Mouse (Mus musculus): ENCODE measurements around the gene Myo18a. TPM values are rescaled to one million over a fixed set of nuclear protein-coding genes. Genes with fewer than 3 reads are reported as not detected.

Myo18a gene
- polyA plus RNA-seq, 1 experiment from 2014 or later = 27.7 TPM

DNA sequence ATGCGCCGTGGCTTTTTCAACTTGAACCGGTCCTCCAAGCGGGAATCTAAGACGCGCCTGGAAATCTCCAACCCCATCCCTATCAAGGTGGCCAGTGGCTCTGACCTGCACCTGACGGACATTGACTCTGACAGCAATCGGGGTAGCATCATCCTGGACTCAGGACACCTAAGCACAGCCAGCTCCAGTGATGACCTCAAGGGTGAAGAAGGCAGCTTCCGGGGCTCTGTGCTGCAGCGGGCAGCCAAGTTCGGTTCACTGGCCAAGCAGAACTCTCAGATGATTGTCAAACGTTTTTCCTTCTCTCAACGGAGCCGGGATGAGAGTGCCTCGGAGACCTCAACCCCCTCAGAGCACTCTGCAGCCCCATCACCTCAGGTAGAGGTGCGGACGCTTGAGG is 14.4 kb downstream of the Myo18a start:
- 92% methylated on average over 17 of the region's 17 CpGs for WGBS
- 0 out of 2 replicates have a peak, but pooled peaks cover 3% of the 10 kb centered on the region for H3K36me3 ChIP-seq
- H3K9me3 ChIP-seq = no peaks in the 10 kb centered on the region
- no peak overlapping the region for H3K27ac ChIP-seq
- H3K27me3 ChIP-seq (replicated peaks) = no peaks in the 10 kb centered on the region
- H3K4me1 ChIP-seq (replicated peaks) = no peaks in the 10 kb centered on the region; the same call in 1 of the 2 replicates
- no peak overlapping the region for H3K4me3 ChIP-seq (replicated peaks)
- ATAC-seq = no peak
- no peak overlapping the region for H3K9ac ChIP-seq
- no peak overlapping the region for H3K4me2 ChIP-seq (replicated peaks)

DNA sequence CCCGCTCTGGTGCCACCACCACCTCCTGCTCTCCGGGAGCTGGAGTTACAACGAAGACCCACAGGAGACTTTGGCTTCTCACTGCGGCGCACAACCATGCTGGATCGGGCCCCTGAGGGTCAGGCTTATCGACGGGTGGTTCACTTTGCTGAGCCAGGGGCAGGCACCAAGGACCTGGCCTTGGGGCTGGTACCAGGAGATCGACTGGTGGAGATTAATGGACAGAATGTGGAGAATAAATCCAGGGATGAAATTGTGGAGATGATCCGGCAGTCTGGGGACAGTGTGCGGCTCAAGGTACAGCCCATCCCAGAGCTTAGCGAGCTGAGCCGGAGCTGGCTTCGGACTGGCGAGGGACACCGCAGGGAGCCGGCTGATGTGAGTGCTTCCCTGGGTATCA is 14.9 kb downstream of the Myo18a start:
- Histone ChIP-seq H3K36me3 (0 out of 2 replicates have a peak, but pooled peaks cover 3% of the 10 kb centered on the region), H3K27ac (no peak overlapping the region), H3K27me3 (replicated peaks) (no peaks in the 10 kb centered on the region), H3K4me2 (replicated peaks) (no peak overlapping the region), H3K9ac (no peak overlapping the region), H3K9me3 (no peaks in the 10 kb centered on the region), H3K4me3 (replicated peaks) (no peak overlapping the region), H3K4me1 (replicated peaks) (peaks cover 2% of the 10 kb centered on the region; the same call in 1 of the 2 replicates)
- ATAC-seq = no peak
- WGBS = 94% methylated on average over 17 of the region's 17 CpGs

DNA sequence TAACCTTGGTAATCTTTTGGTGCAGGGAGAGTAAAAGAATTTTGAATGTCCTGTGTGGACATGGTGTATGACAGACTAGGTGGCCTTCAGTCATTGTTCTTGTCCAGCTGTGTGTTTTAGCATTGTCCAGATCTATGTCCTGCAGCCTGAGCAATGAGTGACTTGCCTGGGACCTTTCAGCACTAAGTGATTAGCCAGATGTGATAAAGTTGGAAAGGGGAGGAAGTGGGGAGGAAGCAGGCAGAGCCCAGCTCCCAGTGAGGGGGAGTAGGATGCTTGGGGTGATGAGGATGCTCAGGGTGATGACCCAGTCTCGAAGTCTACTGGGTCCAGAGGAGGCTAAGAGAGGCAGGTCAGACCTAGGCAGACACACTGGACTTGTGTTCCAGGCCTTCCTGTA is 16.2 kb downstream of the Myo18a start:
- Histone ChIP-seq H3K36me3 (0 out of 2 replicates have a peak, but pooled peaks cover 3% of the 10 kb centered on the region), H3K4me2 (replicated peaks) (no peak overlapping the region), H3K4me3 (replicated peaks) (no peak overlapping the region)

DNA sequence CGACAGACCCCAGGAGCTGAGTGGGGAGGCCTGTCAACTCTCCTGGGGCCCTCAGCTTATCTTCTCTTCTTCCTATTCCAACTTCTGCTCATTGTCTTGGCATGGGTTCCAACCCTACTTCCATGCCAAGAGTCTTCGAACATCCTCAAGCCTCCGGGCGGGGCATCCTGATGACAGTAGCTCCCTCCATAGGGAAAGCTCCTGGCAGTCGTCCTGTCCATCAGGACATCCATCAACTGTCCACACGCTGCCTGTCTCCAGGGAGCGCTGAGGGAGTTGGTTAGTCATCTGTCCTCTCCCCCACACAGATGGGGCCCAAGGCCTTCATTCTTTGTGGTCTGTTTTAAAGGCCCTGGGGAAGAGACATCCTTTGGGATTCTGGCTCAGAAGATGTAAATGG is 18.0 kb downstream of the Myo18a start:
- Histone ChIP-seq H3K27ac (no peak overlapping the region), H3K27me3 (replicated peaks) (no peaks in the 10 kb centered on the region), H3K4me3 (replicated peaks) (no peak overlapping the region), H3K36me3 (0 out of 2 replicates have a peak, but pooled peaks cover 3% of the 10 kb centered on the region), H3K9me3 (no peaks in the 10 kb centered on the region), H3K9ac (no peak overlapping the region), H3K4me2 (replicated peaks) (no peak overlapping the region), H3K4me1 (replicated peaks) (peaks cover 33% of the 10 kb centered on the region)
- 76% methylated on average over 7 of the region's 7 CpGs for WGBS
- ATAC-seq = no peak

More for the DNA sequence above, 16.2 kb downstream of the Myo18a start:
- Histone ChIP-seq H3K27me3 (replicated peaks) (no peaks in the 10 kb centered on the region), H3K9ac (no peak overlapping the region), H3K4me1 (replicated peaks) (peaks cover 15% of the 10 kb centered on the region), H3K27ac (no peak overlapping the region), H3K9me3 (no peaks in the 10 kb centered on the region)
- 67% methylated on average over 1 of the region's 1 CpGs for WGBS
- no peak for ATAC-seq

DNA sequence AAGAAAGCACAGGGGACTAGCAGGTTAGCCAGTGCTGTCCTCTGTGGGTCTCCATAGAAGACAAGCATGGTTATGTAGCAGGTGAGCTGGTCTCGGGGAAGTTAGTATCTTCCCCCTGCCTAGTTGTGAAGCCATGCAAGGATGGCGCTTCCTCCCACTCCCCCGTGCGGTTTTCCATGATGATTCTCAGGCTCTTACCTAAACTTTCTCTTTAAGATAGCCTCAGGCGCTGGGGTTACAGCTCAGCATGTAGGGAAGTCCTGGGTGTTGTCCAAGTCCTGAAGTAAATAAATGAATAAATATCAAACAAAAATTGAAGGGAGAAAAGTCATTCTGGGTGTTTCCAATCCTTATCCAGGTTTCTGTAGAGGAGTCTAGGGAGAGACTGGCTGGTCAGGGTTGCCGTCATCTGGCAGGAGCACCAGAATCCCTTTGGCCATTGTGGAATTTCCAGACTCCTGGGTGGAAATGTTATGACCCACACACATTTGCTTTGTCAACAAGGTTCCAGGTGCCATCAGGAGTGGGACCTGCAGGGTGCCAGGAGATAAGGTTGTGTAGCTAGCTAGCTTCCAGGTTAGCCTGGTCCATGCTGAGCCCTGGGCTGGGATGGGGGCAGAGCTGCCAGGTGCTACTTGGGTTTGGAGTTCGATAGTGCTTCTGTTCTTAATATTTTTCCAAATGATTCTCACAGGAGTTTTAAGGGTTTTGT is 19.2 kb downstream of the Myo18a start:
- whole genome bisulfite sequencing = 83% methylated on average over 7 of the region's 7 CpGs
- Histone ChIP-seq H3K27ac (no peak overlapping the region), H3K4me2 (replicated peaks) (no peak overlapping the region), H3K27me3 (replicated peaks) (no peaks in the 10 kb centered on the region), H3K9me3 (no peaks in the 10 kb centered on the region), H3K36me3 (0 out of 2 replicates have a peak, but pooled peaks cover 3% of the 10 kb centered on the region), H3K4me3 (replicated peaks) (no peak overlapping the region), H3K4me1 (replicated peaks) (peaks cover 40% of the 10 kb centered on the region), H3K9ac (no peak overlapping the region)
- no peak for ATAC-seq

DNA sequence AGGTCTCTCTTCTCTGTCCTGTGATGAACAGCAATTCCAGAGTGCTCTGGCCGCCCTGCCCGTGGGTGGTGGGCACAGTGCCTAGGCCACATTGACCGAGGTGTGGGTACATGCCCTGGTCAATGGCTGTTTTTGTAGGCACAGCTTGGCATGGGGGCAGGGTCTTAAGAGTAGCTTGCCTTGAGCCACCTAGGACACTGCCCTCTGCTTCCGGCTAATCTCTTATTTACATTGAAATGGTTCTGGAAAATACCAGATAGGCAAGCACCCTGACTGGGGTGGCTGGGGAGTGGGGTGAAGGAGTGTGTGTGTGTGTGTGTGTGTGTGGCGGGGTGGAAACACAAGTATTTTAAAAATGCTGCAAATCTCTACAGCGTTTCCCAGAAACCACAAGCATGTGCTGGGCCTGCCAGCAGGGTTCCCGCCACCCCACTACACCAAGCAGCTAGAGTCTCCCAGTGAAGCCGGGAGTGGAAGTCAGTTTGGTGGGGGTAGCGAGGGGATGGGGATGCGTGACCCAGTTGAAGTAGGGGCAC is 20.2 kb downstream of the Myo18a start:
- 63% methylated on average over 10 of the region's 10 CpGs for WGBS
- Histone ChIP-seq H3K27ac (peak overlapping the region; percentile 94), H3K9ac (no peak overlapping the region), H3K36me3 (0 out of 2 replicates have a peak, but pooled peaks cover under 1% of the 10 kb centered on the region), H3K9me3 (no peaks in the 10 kb centered on the region), H3K4me2 (replicated peaks) (peak overlapping the region; percentile 22; the same call in 1 of the 2 replicates), H3K4me3 (replicated peaks) (no peak overlapping the region), H3K4me1 (replicated peaks) (peaks cover 40% of the 10 kb centered on the region), H3K27me3 (replicated peaks) (no peaks in the 10 kb centered on the region)
- ATAC-seq = no peak

DNA sequence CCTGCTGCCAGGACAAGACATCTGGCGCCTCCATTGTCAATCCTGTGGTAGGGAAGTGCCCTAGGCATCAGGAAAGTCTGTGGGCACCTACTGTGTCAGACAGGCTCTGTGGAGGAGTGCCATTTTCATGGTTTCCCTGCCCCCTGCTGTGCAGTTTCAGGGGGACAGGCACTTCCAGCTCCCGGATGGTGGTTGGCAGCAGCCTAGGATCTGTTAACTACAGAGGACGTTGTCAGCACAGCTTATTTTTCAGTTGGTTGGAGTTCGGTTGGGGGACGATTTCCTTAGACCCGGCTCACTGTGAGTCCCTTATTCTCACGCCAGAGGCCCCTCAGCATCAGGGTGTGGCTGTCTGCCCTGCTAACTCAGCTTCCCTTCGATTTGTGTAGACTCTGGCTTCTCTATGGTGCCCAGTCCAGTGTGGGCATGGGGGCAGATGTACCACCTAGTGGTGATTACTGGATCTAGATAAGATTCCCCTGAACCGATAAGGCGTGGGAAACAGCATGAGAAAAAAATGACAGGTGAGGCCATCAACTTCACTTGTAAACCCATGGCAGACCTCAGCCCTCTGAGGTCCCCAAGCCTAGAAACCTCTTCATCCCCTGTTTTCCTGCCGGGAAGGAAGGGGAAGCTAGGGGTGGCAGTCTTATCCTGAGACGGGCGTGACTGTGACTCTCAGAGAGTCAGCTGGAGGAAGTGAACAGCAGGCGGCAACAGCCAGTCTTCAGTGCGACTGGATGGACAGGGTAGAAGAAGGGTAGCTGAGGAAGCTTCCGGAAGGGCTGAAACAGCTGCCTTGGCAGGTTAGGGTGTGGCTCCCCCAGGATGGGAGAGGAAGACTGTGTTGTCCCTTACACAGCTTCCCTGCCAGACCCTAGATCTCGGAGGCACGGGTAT is 21.0 kb downstream of the Myo18a start:
- no peaks in the 10 kb centered on the region for H3K9me3 ChIP-seq
- H3K4me3 ChIP-seq (replicated peaks) = no peak overlapping the region
- H3K4me2 ChIP-seq (replicated peaks) = peak overlapping the region; percentile 22
- WGBS = 48% methylated on average over 18 of the region's 18 CpGs
- ATAC-seq = peak; percentile 26; the same call in 1 of the 2 replicates
- peaks cover 40% of the 10 kb centered on the region for H3K4me1 ChIP-seq (replicated peaks)
- H3K9ac ChIP-seq = no peak overlapping the region
- peak overlapping the region; percentile 94 for H3K27ac ChIP-seq
- no peaks in the 10 kb centered on the region for H3K27me3 ChIP-seq (replicated peaks)
- H3K36me3 ChIP-seq = no peaks in the 10 kb centered on the region

DNA sequence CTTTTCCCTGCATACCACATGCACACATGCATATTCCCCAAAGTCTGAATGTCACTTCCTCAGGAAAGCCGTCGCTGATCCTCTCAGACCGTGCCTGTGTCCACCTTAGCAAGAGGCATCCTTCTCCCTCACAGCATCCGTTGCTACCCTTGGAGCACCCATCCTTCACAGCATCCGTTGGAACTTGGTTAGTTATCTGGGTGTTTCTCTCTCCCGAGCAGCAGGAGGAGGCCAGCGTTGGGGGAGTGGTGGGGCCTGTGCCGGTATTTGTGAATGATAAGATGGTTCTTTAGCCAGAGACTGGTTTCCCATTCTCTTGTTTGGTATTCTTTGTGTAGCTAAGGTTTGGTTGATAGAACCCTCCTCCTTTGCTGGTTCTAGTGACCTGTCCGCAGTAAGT is 21.8 kb downstream of the Myo18a start:
- WGBS = 65% methylated on average over 9 of the region's 9 CpGs
- Histone ChIP-seq H3K4me1 (replicated peaks) (peaks cover 40% of the 10 kb centered on the region), H3K27me3 (replicated peaks) (no peaks in the 10 kb centered on the region), H3K27ac (peak overlapping the region; percentile 94), H3K9ac (no peak overlapping the region), H3K9me3 (no peaks in the 10 kb centered on the region), H3K4me3 (replicated peaks) (peak overlapping the region; percentile 7; the same call in 1 of the 2 replicates), H3K4me2 (replicated peaks) (peak overlapping the region; percentile 45), H3K36me3 (no peaks in the 10 kb centered on the region)
- no peak for ATAC-seq

DNA sequence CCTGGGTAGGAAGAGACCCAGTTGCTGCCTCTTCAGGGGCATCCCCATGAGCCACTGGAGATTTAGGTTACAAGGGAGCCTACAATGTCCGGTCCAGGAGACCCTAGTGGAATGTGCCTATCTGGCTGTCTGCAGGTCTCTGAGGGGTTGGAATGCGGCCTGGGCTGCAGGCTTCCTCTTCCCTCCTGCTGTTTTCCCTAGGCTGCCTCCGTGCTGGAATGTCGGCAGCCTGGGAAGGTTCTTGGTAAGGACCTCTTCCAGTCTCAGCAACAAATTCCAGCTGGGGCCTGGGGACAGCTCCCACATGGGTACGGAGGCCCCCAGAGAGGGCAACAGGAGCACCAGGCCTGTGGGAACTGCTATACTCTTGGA is 22.3 kb downstream of the Myo18a start:
- H3K4me3 ChIP-seq (replicated peaks) = no peak overlapping the region
- H3K36me3 ChIP-seq = no peaks in the 10 kb centered on the region
- H3K27ac ChIP-seq = peak overlapping the region; percentile 94
- peak overlapping the region; percentile 45 for H3K4me2 ChIP-seq (replicated peaks)
- H3K4me1 ChIP-seq (replicated peaks) = peaks cover 43% of the 10 kb centered on the region
- 11% methylated on average over 5 of the region's 5 CpGs for WGBS
- peak overlapping the region; percentile 31 for H3K9ac ChIP-seq
- peak; percentile 9 for ATAC-seq
- H3K27me3 ChIP-seq (replicated peaks) = no peaks in the 10 kb centered on the region
- no peaks in the 10 kb centered on the region for H3K9me3 ChIP-seq

DNA sequence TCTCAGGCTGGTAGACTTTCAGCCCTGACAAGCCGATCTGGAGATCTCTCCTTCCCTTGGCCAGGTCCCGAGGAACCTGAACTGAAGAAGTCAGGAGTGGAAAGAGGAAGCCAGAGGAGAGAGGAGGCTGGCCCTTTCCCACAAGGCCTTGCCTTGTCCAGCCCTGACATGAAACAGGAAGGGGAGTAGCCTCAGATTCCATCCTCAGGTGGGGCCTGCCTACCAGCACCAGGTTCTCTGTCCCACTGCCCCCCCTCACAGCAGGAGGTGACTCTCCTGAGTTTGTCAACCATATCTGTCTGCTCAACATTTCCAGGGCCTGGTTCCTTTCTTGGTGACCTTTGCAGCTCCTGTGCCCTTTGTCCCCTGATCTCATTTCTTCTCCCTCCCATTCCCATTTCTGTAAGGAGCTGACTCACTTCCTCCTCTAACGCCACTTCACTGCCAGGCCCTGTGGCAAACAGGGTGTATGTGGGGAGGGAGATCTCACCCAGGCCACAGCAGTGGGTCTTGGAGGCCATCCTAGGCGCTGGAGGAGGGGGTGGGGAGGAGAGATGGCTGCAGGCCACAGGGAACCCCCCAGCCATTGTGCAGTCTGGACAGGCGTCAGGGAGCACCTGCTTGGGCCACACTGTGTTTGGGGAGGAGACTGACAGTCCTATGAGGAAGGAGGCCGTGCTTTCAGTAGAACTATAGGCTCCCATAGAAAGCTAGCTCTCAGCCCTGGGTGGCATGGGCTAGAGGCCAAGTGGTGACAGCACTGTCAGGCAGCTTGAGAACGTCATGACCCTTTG is 22.9 kb downstream of the Myo18a start:
- H3K4me3 ChIP-seq (replicated peaks) = no peak overlapping the region
- 49% methylated on average over 7 of the region's 7 CpGs for WGBS

DNA sequence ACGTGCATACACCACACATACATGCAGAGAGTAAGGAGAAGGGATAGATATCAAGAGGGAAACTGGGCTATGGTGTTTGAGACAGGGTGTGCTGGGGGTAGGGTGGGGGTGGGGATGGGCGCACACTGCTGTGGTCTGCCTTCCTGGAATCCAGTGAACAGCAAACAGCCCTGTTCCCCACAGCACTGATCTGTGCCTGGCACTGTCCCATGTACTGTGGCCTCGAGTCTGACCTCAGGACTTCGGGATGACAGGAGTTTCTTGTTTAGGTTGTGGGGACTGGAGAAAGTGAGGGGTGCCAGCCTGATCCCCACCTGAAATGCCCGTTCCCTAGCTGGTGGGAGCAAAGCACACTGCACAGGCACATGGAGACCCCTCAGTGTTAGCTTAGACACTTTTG is 24.7 kb downstream of the Myo18a start, which contains the start of gene Gm10277:
Gene Gm10277 (minus strand): TSS at position 41 of the 400 bp plus-strand sequence.
- H3K4me1 ChIP-seq (replicated peaks) = peaks cover 64% of the 10 kb centered on the region
- 85% methylated on average over 5 of the region's 5 CpGs for WGBS
- peak within 1 kb of the TSS; percentile 94 for H3K27ac ChIP-seq

More for the DNA sequence above, 22.9 kb downstream of the Myo18a start:
- H3K9ac ChIP-seq = peak overlapping the region; percentile 31
- H3K9me3 ChIP-seq = no peaks in the 10 kb centered on the region
- peak overlapping the region; percentile 94 for H3K27ac ChIP-seq
- H3K4me1 ChIP-seq (replicated peaks) = peaks cover 49% of the 10 kb centered on the region
- H3K4me2 ChIP-seq (replicated peaks) = peak overlapping the region; percentile 45
- no peaks in the 10 kb centered on the region for H3K27me3 ChIP-seq (replicated peaks)
- no peaks in the 10 kb centered on the region for H3K36me3 ChIP-seq
- ATAC-seq = peak; percentile 85

More for the DNA sequence above, 24.7 kb downstream of the Myo18a start, which contains the start of gene Gm10277:
- H3K36me3 ChIP-seq = no peaks in the 10 kb centered on the region
- no peaks in the 10 kb centered on the region for H3K27me3 ChIP-seq (replicated peaks)
- H3K9ac ChIP-seq = no peak within 1 kb of the TSS
- no peaks in the 10 kb centered on the region for H3K9me3 ChIP-seq
- no peak for ATAC-seq
- no peak within 1 kb of the TSS for H3K4me3 ChIP-seq (replicated peaks)
- H3K4me2 ChIP-seq (replicated peaks) = no peak within 1 kb of the TSS
